Mouse (Mus musculus): ENCODE measurements around the gene Glul. TPM values are rescaled to one million over a fixed set of nuclear protein-coding genes. Genes with fewer than 3 reads are reported as not detected.
"Not testable (repeated sequence)": the region's sequence is repeated elsewhere in the genome, so short reads cannot be mapped to it uniquely, and the experiment has no call there.

Glul gene
- total RNA-seq (2015) (32.1 and 35.2 TPM in 2 replicates), total RNA-seq (2017) (46.2 and 55.2 TPM in 2 replicates)

- ATAC-seq (replicated peaks; ENCODE audit: poor library complexity): peak; percentile 79
Observed at GRCm38 (mm10) chr1:153899731-153900380, at the start of gene Glul, which contains the start of gene Teddm2. TSS of gene Glul (plus strand) at chr1:153899944. TSS of gene Teddm2 (minus strand) at chr1:153900228.

GRCm38 (mm10) chr1:153852696-153853095, 47.0 kb upstream of the Glul start:
- not testable (repeated sequence) for ATAC-seq (replicated peaks; ENCODE audit: poor library complexity)

- no peak for ATAC-seq (replicated peaks; ENCODE audit: poor library complexity)
Observed at GRCm38 (mm10) chr1:153855946-153856345, 43.8 kb upstream of the Glul start.

- no peak for ATAC-seq (replicated peaks; ENCODE audit: poor library complexity)
Observed at GRCm38 (mm10) chr1:153874045-153874444, 25.7 kb upstream of the Glul start, which contains the start of gene Teddm1b. TSS of gene Teddm1b (plus strand) at chr1:153874345.

- ATAC-seq (replicated peaks; ENCODE audit: poor library complexity): not testable (repeated sequence)
Observed at GRCm38 (mm10) chr1:153880391-153880790, 19.4 kb upstream of the Glul start.

- ATAC-seq (replicated peaks; ENCODE audit: poor library complexity): no peak
Observed at GRCm38 (mm10) chr1:153886024-153886633, 13.6 kb upstream of the Glul start.

GRCm38 (mm10) chr1:153890121-153890520, 9.6 kb upstream of the Glul start:
- no peak for ATAC-seq (replicated peaks; ENCODE audit: poor library complexity)

GRCm38 (mm10) chr1:153891442-153891841, 8.3 kb upstream of the Glul start, which contains the start of gene Teddm1a:
TSS of gene Teddm1a (plus strand) at chr1:153891742.
- 0 out of 2 replicates have a peak, but pooled peaks have one; percentile 6 for ATAC-seq (replicated peaks; ENCODE audit: poor library complexity)

GRCm38 (mm10) chr1:153893746-153894145, 6.0 kb upstream of the Glul start:
- no peak for ATAC-seq (replicated peaks; ENCODE audit: poor library complexity)

- ATAC-seq (replicated peaks; ENCODE audit: poor library complexity): no peak; the same call in 1 of the 2 replicates
Observed at GRCm38 (mm10) chr1:153894201-153894893, 5.4 kb upstream of the Glul start.

- ATAC-seq (replicated peaks; ENCODE audit: poor library complexity): peak; percentile 55
Observed at GRCm38 (mm10) chr1:153894979-153895378, 4.8 kb upstream of the Glul start.

- ATAC-seq (replicated peaks; ENCODE audit: poor library complexity): no peak
Observed at GRCm38 (mm10) chr1:153897196-153897595, 2.5 kb upstream of the Glul start.

GRCm38 (mm10) chr1:153898989-153899730, 584 bp upstream of the Glul start:
- ATAC-seq (replicated peaks; ENCODE audit: poor library complexity): no peak

GRCm38 (mm10) chr1:153900381-153900780, 637 bp downstream of the Glul start:
- peak; percentile 17 for ATAC-seq (replicated peaks; ENCODE audit: poor library complexity)

GRCm38 (mm10) chr1:153900860-153901730, 1.4 kb downstream of the Glul start:
- peak; percentile 15 for ATAC-seq (replicated peaks; ENCODE audit: poor library complexity)

- ATAC-seq (replicated peaks; ENCODE audit: poor library complexity): no peak
Observed at GRCm38 (mm10) chr1:153903006-153903405, 3.3 kb downstream of the Glul start.

GRCm38 (mm10) chr1:153904236-153904635, 4.5 kb downstream of the Glul start:
- ATAC-seq (replicated peaks; ENCODE audit: poor library complexity): no peak

GRCm38 (mm10) chr1:153905884-153906283, 6.1 kb downstream of the Glul start:
- ATAC-seq (replicated peaks; ENCODE audit: poor library complexity): no peak

- ATAC-seq (replicated peaks; ENCODE audit: poor library complexity): no peak
Observed at GRCm38 (mm10) chr1:153908208-153908607, 8.5 kb downstream of the Glul start.

- ATAC-seq (replicated peaks; ENCODE audit: poor library complexity): no peak
Observed at GRCm38 (mm10) chr1:153908741-153909140, 9.0 kb downstream of the Glul start.

Measured in megakaryocyte progenitor cell, adult 5-6 weeks (primary cell).